Mouse (Mus musculus): ENCODE data around the gene Kcnt2. TPM values are rescaled to one million over a fixed set of nuclear protein-coding genes. Genes with fewer than 3 reads are reported as not detected.

The Kcnt2 gene
- polyA plus RNA-seq, 1 experiment from 2014 or later: 0.77 TPM

- WGBS: 79% methylated on average over 7 of the region's 7 CpGs
- no peak for DNase-seq (ENCODE audit: low spot score)
- Histone ChIP-seq H3K4me1 (no peaks in the 10 kb centered on the region), H3K27me3 (ENCODE audit: insufficient read depth, poor library complexity, severe bottlenecking) (no peaks in the 10 kb centered on the region), H3K36me3 (no peaks in the 10 kb centered on the region), H3K27ac (no peak overlapping the region), H3K9me3 (no peaks in the 10 kb centered on the region), H3K4me3 (no peak overlapping the region)
Observed at GRCm38 (mm10) chr1:140572141-140572540, 326.2 kb downstream of the Kcnt2 start.

GRCm38 (mm10) chr1:140578607-140579006 lies 332.6 kb downstream of the Kcnt2 start:
- H3K27me3 ChIP-seq (ENCODE audit: insufficient read depth, poor library complexity, severe bottlenecking): no peaks in the 10 kb centered on the region
- H3K9me3 ChIP-seq: no peaks in the 10 kb centered on the region
- H3K27ac ChIP-seq: no peak overlapping the region
- WGBS: 90% methylated on average over 3 of the region's 3 CpGs
- no peaks in the 10 kb centered on the region for H3K4me1 ChIP-seq
- no peaks in the 10 kb centered on the region for H3K36me3 ChIP-seq
- DNase-seq (ENCODE audit: low spot score): no peak
- no peak overlapping the region for H3K4me3 ChIP-seq

GRCm38 (mm10) chr1:140588302-140588701 lies 342.3 kb downstream of the Kcnt2 start:
- no peaks in the 10 kb centered on the region for H3K27me3 ChIP-seq (ENCODE audit: insufficient read depth, poor library complexity, severe bottlenecking)
- no peak overlapping the region for H3K4me3 ChIP-seq
- H3K4me1 ChIP-seq: no peaks in the 10 kb centered on the region
- DNase-seq (ENCODE audit: low spot score): no peak
- no peaks in the 10 kb centered on the region for H3K36me3 ChIP-seq
- no peak overlapping the region for H3K27ac ChIP-seq
- H3K9me3 ChIP-seq: no peaks in the 10 kb centered on the region
- WGBS: 67% methylated on average over 3 of the region's 3 CpGs

GRCm38 (mm10) chr1:140608765-140609297 lies 362.9 kb downstream of the Kcnt2 start:
- H3K27ac ChIP-seq: no peak overlapping the region
- H3K4me3 ChIP-seq: no peak overlapping the region
- no peaks in the 10 kb centered on the region for H3K36me3 ChIP-seq
- H3K9me3 ChIP-seq: no peaks in the 10 kb centered on the region
- DNase-seq (ENCODE audit: low spot score): no peak
- whole genome bisulfite sequencing: 85% methylated on average over 4 of the region's 4 CpGs
- no peaks in the 10 kb centered on the region for H3K27me3 ChIP-seq (ENCODE audit: insufficient read depth, poor library complexity, severe bottlenecking)
- H3K4me1 ChIP-seq: no peaks in the 10 kb centered on the region

GRCm38 (mm10) chr1:140613101-140613500 lies 367.1 kb downstream of the Kcnt2 start:
- H3K36me3 ChIP-seq: no peaks in the 10 kb centered on the region
- H3K9me3 ChIP-seq: no peaks in the 10 kb centered on the region
- no peaks in the 10 kb centered on the region for H3K27me3 ChIP-seq (ENCODE audit: insufficient read depth, poor library complexity, severe bottlenecking)
- 63% methylated on average over 1 of the region's 1 CpGs for WGBS
- H3K4me1 ChIP-seq: no peaks in the 10 kb centered on the region
- no peak overlapping the region for H3K4me3 ChIP-seq
- no peak for DNase-seq (ENCODE audit: low spot score)
- H3K27ac ChIP-seq: no peak overlapping the region

- H3K36me3 ChIP-seq: no peaks in the 10 kb centered on the region
- H3K4me1 ChIP-seq: no peaks in the 10 kb centered on the region
- H3K27me3 ChIP-seq (ENCODE audit: insufficient read depth, poor library complexity, severe bottlenecking): no peaks in the 10 kb centered on the region
- H3K9me3 ChIP-seq: no peaks in the 10 kb centered on the region
- 80% methylated on average over 2 of the region's 2 CpGs for WGBS
- no peak for DNase-seq (ENCODE audit: low spot score)
- no peak overlapping the region for H3K4me3 ChIP-seq
- H3K27ac ChIP-seq: no peak overlapping the region
Observed at GRCm38 (mm10) chr1:140614840-140615239, 368.9 kb downstream of the Kcnt2 start.

GRCm38 (mm10) chr1:140618164-140618563 lies 372.2 kb downstream of the Kcnt2 start:
- no peak overlapping the region for H3K4me3 ChIP-seq
- H3K9me3 ChIP-seq: no peaks in the 10 kb centered on the region
- no peak overlapping the region for H3K27ac ChIP-seq
- H3K36me3 ChIP-seq: no peaks in the 10 kb centered on the region
- DNase-seq (ENCODE audit: low spot score): no peak
- no peaks in the 10 kb centered on the region for H3K4me1 ChIP-seq
- no peaks in the 10 kb centered on the region for H3K27me3 ChIP-seq (ENCODE audit: insufficient read depth, poor library complexity, severe bottlenecking)

- Histone ChIP-seq H3K4me1 (no peaks in the 10 kb centered on the region), H3K27me3 (ENCODE audit: insufficient read depth, poor library complexity, severe bottlenecking) (no peaks in the 10 kb centered on the region), H3K4me3 (no peak overlapping the region), H3K27ac (no peak overlapping the region), H3K9me3 (no peaks in the 10 kb centered on the region), H3K36me3 (no peaks in the 10 kb centered on the region)
- DNase-seq (ENCODE audit: low spot score): no peak
Observed at GRCm38 (mm10) chr1:140624918-140625317, 379.0 kb downstream of the Kcnt2 start.

GRCm38 (mm10) chr1:140659607-140660340 lies 413.8 kb downstream of the Kcnt2 start:
- no peak for DNase-seq (ENCODE audit: low spot score)
- no peaks in the 10 kb centered on the region for H3K27me3 ChIP-seq (ENCODE audit: insufficient read depth, poor library complexity, severe bottlenecking)
- no peaks in the 10 kb centered on the region for H3K36me3 ChIP-seq
- WGBS: 65% methylated on average over 3 of the region's 3 CpGs
- H3K27ac ChIP-seq: no peak overlapping the region
- no peaks in the 10 kb centered on the region for H3K4me1 ChIP-seq
- H3K9me3 ChIP-seq: no peaks in the 10 kb centered on the region
- H3K4me3 ChIP-seq: no peak overlapping the region

GRCm38 (mm10) chr1:140660751-140661403 lies 414.9 kb downstream of the Kcnt2 start:
- DNase-seq (ENCODE audit: low spot score): no peak
- Histone ChIP-seq H3K4me3 (no peak overlapping the region; the same call in 1 of the 2 replicates), H3K4me1 (no peaks in the 10 kb centered on the region), H3K9me3 (no peaks in the 10 kb centered on the region), H3K27me3 (ENCODE audit: insufficient read depth, poor library complexity, severe bottlenecking) (no peaks in the 10 kb centered on the region), H3K36me3 (no peaks in the 10 kb centered on the region), H3K27ac (no peak overlapping the region)
- 54% methylated on average over 12 of the region's 12 CpGs for WGBS

GRCm38 (mm10) chr1:140661404-140661787 lies 415.4 kb downstream of the Kcnt2 start:
- no peaks in the 10 kb centered on the region for H3K4me1 ChIP-seq
- 39% methylated on average over 3 of the region's 3 CpGs for WGBS
- H3K36me3 ChIP-seq: no peaks in the 10 kb centered on the region
- no peaks in the 10 kb centered on the region for H3K9me3 ChIP-seq
- no peak overlapping the region for H3K4me3 ChIP-seq
- no peaks in the 10 kb centered on the region for H3K27me3 ChIP-seq (ENCODE audit: insufficient read depth, poor library complexity, severe bottlenecking)
- DNase-seq (ENCODE audit: low spot score): no peak
- H3K27ac ChIP-seq: no peak overlapping the region

All from heart, embryonic 10.5 days (tissue).